Mouse (Mus musculus): Measurements from ENCODE around the gene Sfxn2. TPM values are rescaled to one million over a fixed set of nuclear protein-coding genes. Genes with fewer than 3 reads are reported as not detected.

The Sfxn2 gene
- polyA plus RNA-seq, 1 experiment from 2014 or later: 14.8 TPM

DNA sequence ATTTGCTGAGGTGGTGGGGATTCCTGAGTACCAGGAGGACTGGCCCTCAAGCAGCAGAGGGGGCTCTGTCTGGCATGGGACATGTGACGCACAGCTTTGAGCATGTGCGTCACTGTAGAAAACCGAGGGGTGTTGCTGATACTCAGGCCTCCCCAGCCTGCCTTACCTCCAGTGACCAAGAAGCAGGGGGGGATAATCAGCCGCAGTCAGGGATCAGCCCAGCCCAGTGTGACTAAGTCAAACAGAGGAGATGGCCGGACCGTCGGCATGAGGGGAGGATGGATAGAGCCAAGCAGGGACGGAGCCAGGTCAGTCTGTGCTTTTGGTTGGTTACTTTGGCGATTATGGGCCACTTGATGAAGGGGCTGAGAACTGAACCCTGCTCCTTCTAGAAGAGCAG is 58.5 kb downstream of the Sfxn2 start:
- Histone ChIP-seq H3K9me3 (ENCODE audit: control insufficient read depth, low read length) (no peaks in the 10 kb centered on the region), H3K4me1 (replicated peaks; ENCODE audit: control insufficient read depth, insufficient read depth, low read length) (no peaks in the 10 kb centered on the region), H3K27me3 (replicated peaks; ENCODE audit: control insufficient read depth, insufficient read depth, low read length) (no peaks in the 10 kb centered on the region), H3K27ac (ENCODE audit: low read length) (no peak overlapping the region), H3K9ac (replicated peaks; ENCODE audit: low read depth, low read length) (no peak overlapping the region), H3K36me3 (ENCODE audit: control insufficient read depth, insufficient read depth) (no peaks in the 10 kb centered on the region), H3K4me2 (ENCODE audit: low read length) (no peak overlapping the region), H3K4me3 (replicated peaks; ENCODE audit: low read length) (no peak overlapping the region)
- ATAC-seq: no peak
- 82% methylated on average over 9 of the region's 9 CpGs for WGBS

DNA sequence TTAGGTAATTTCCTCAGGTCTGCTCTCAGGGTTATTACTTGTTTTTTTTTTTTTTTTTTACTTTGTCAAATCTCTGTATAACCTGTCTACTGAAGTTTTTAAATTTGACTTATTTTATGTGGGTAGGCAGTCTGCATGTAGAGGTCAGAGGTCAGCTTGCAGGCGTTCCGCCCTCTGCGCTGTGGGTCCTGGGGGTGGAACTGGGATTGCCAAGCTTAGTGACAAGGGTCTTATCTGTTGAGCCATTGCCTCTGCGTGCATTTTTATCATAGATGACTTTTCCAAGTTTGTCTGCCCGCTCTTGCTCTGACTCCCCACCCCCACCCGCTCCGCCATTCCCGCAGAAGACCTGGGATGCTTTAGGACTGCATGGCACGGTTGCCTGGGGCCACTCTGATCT is 62.6 kb downstream of the Sfxn2 start:
- Histone ChIP-seq H3K4me2 (ENCODE audit: low read length) (no peak overlapping the region), H3K4me1 (replicated peaks; ENCODE audit: control insufficient read depth, insufficient read depth, low read length) (0 out of 2 replicates have a peak, but pooled peaks cover under 1% of the 10 kb centered on the region), H3K27me3 (replicated peaks; ENCODE audit: control insufficient read depth, insufficient read depth, low read length) (no peaks in the 10 kb centered on the region), H3K9ac (replicated peaks; ENCODE audit: low read depth, low read length) (no peak overlapping the region), H3K36me3 (ENCODE audit: control insufficient read depth, insufficient read depth) (no peaks in the 10 kb centered on the region), H3K4me3 (replicated peaks; ENCODE audit: low read length) (no peak overlapping the region), H3K27ac (ENCODE audit: low read length) (no peak overlapping the region), H3K9me3 (ENCODE audit: control insufficient read depth, low read length) (no peaks in the 10 kb centered on the region)
- 81% methylated on average over 9 of the region's 9 CpGs for WGBS
- no peak for ATAC-seq

DNA sequence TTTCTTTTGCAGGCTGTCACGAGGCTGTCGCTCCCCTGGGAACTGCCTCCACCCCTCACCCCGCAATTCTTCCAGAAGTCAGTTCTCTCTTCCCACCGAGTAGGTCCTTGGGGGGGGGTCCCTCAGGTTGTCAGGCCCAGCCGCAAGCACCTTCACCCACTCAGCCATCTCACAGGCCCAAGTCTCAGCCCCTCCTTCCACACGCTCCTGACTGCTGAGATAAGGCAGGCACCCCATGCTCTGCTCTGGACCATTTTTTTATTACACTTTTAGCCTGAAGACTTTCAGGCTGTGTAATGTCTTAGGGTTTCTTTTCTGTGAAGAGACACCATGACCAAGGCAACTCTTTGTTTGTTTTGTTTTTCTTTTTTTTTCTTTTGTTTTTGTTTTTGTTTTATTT is 64.4 kb downstream of the Sfxn2 start:
- no peak overlapping the region for H3K9ac ChIP-seq (replicated peaks; ENCODE audit: low read depth, low read length)
- H3K4me1 ChIP-seq (replicated peaks; ENCODE audit: control insufficient read depth, insufficient read depth, low read length): peaks cover 14% of the 10 kb centered on the region
- no peak for ATAC-seq
- H3K36me3 ChIP-seq (ENCODE audit: control insufficient read depth, insufficient read depth): no peaks in the 10 kb centered on the region
- WGBS: 83% methylated on average over 6 of the region's 6 CpGs
- no peaks in the 10 kb centered on the region for H3K27me3 ChIP-seq (replicated peaks; ENCODE audit: control insufficient read depth, insufficient read depth, low read length)
- H3K4me3 ChIP-seq (replicated peaks; ENCODE audit: low read length): no peak overlapping the region
- H3K9me3 ChIP-seq (ENCODE audit: control insufficient read depth, low read length): no peaks in the 10 kb centered on the region
- no peak overlapping the region for H3K27ac ChIP-seq (ENCODE audit: low read length)
- H3K4me2 ChIP-seq (ENCODE audit: low read length): no peak overlapping the region

DNA sequence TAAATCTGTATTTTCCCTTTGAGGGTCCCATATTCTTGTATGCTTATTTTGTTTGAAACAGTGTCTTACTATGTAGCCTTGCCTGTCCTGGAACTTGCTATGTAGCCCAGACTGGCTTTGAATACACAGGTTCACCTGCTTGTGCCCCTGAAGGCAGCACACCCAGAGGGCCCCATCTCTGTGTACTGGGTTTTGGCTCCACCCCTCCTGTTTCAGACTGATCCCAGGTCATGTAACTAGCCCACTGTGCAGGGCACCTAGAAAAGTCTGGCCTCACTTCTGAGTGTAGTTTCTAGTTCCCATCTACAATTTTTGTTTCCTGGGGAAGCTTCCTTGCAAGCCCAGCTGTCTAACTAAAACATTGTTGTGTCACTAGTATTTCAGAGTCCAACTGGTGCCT is 65.9 kb downstream of the Sfxn2 start:
- peaks cover 26% of the 10 kb centered on the region for H3K4me1 ChIP-seq (replicated peaks; ENCODE audit: control insufficient read depth, insufficient read depth, low read length)
- H3K36me3 ChIP-seq (ENCODE audit: control insufficient read depth, insufficient read depth): no peaks in the 10 kb centered on the region
- no peak overlapping the region for H3K27ac ChIP-seq (ENCODE audit: low read length)
- H3K27me3 ChIP-seq (replicated peaks; ENCODE audit: control insufficient read depth, insufficient read depth, low read length): no peaks in the 10 kb centered on the region
- no peak for ATAC-seq
- no peak overlapping the region for H3K4me3 ChIP-seq (replicated peaks; ENCODE audit: low read length)
- no peak overlapping the region for H3K9ac ChIP-seq (replicated peaks; ENCODE audit: low read depth, low read length)
- no peak overlapping the region for H3K4me2 ChIP-seq (ENCODE audit: low read length)
- no peaks in the 10 kb centered on the region for H3K9me3 ChIP-seq (ENCODE audit: control insufficient read depth, low read length)

DNA sequence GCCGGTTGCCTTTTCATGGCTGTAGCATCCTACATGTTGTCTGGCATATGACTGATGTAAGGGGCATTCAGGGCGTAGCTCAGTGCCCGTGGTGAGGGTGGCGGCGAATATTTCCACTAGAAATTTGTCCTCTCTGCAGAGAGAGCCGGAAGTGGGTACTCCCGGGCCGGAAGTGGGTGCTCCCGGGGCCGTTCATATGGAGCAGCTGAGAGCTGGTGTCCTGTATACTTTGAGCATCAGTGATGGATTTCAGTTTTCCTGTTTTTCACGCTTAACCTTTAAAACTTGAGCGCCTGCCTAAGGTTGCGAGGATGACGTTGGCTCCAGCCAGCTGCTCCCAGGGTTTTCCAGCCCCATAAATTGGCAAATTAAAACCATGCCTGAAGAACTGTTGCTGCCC is 66.3 kb downstream of the Sfxn2 start:
- H3K9ac ChIP-seq (replicated peaks; ENCODE audit: low read depth, low read length): no peak overlapping the region
- peaks cover 30% of the 10 kb centered on the region for H3K4me1 ChIP-seq (replicated peaks; ENCODE audit: control insufficient read depth, insufficient read depth, low read length)
- no peaks in the 10 kb centered on the region for H3K9me3 ChIP-seq (ENCODE audit: control insufficient read depth, low read length)
- no peaks in the 10 kb centered on the region for H3K27me3 ChIP-seq (replicated peaks; ENCODE audit: control insufficient read depth, insufficient read depth, low read length)
- no peak overlapping the region for H3K4me3 ChIP-seq (replicated peaks; ENCODE audit: low read length)
- WGBS: 93% methylated on average over 14 of the region's 14 CpGs
- no peak for ATAC-seq
- H3K4me2 ChIP-seq (ENCODE audit: low read length): no peak overlapping the region
- no peaks in the 10 kb centered on the region for H3K36me3 ChIP-seq (ENCODE audit: control insufficient read depth, insufficient read depth)
- no peak overlapping the region for H3K27ac ChIP-seq (ENCODE audit: low read length)

DNA sequence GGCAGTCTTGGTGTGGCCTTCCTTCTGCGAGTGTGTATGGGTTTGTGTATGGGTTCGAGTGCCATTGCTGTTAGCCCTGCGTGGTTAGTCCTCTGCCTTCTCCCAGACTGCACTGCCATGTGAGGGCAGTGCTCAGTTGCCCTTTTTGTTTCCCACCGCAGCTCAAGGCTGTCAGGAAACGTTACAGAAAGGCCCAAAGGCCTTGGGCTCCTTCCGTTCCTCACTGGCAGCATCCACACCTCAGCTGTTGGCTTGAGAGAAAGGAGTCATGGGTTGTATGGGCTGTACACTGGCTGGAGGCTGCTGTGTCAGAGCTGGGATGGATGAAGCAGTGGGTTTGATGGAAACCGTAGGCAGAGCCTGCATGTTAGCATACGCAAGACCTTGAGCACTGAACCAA is 67.6 kb downstream of the Sfxn2 start:
- Histone ChIP-seq H3K9me3 (ENCODE audit: control insufficient read depth, low read length) (no peaks in the 10 kb centered on the region), H3K4me1 (replicated peaks; ENCODE audit: control insufficient read depth, insufficient read depth, low read length) (peaks cover 43% of the 10 kb centered on the region), H3K27me3 (replicated peaks; ENCODE audit: control insufficient read depth, insufficient read depth, low read length) (no peaks in the 10 kb centered on the region), H3K9ac (replicated peaks; ENCODE audit: low read depth, low read length) (no peak overlapping the region), H3K27ac (ENCODE audit: low read length) (no peak overlapping the region), H3K4me3 (replicated peaks; ENCODE audit: low read length) (no peak overlapping the region), H3K4me2 (ENCODE audit: low read length) (no peak overlapping the region), H3K36me3 (ENCODE audit: control insufficient read depth, insufficient read depth) (no peaks in the 10 kb centered on the region)
- 89% methylated on average over 8 of the region's 8 CpGs for WGBS
- ATAC-seq: no peak

DNA sequence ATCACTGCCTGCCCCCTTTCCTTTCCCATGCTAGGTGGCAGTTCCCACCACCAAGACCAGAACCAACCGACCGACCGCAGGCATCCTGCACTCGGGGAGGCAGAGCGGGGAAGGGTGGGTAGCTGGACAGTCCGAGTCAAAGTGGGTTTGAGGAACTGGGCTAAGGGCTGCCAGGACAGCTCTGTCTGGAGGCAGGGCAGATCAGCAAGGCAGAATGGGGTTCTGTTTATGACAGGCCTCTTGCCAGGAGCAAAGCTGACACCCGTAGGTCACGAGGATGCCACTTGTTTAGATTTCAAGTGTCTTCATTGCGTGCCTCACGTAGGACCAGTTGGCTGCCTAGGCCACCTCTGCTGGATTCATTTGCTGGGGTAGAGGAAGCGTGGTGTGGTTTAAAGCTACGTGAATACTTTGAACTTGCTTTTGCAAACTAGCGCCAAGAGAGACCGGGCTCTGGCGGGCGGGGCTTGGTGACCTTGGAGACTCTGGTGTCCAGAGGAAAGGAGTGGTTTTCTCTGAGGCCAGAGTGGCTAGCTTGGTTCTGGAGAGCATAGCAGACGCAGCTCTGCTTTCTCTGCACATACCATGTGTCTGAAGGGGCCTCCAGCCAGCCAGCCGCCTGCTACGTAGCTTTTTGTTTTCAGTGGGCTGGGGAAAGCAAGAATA is 68.4 kb downstream of the Sfxn2 start:
- no peak overlapping the region; the same call in 1 of the 2 replicates for H3K9ac ChIP-seq (replicated peaks; ENCODE audit: low read depth, low read length)
- peaks cover 45% of the 10 kb centered on the region for H3K4me1 ChIP-seq (replicated peaks; ENCODE audit: control insufficient read depth, insufficient read depth, low read length)
- H3K4me2 ChIP-seq (ENCODE audit: low read length): no peak overlapping the region
- no peaks in the 10 kb centered on the region for H3K36me3 ChIP-seq (ENCODE audit: control insufficient read depth, insufficient read depth)
- H3K9me3 ChIP-seq (ENCODE audit: control insufficient read depth, low read length): no peaks in the 10 kb centered on the region
- H3K27me3 ChIP-seq (replicated peaks; ENCODE audit: control insufficient read depth, insufficient read depth, low read length): no peaks in the 10 kb centered on the region
- WGBS: 56% methylated on average over 19 of the region's 19 CpGs
- peak overlapping the region; percentile 45; the same call in 1 of the 2 replicates for H3K27ac ChIP-seq (ENCODE audit: low read length)
- ATAC-seq: peak; percentile 34; the same call in 1 of the 2 replicates
- no peak overlapping the region for H3K4me3 ChIP-seq (replicated peaks; ENCODE audit: low read length)

DNA sequence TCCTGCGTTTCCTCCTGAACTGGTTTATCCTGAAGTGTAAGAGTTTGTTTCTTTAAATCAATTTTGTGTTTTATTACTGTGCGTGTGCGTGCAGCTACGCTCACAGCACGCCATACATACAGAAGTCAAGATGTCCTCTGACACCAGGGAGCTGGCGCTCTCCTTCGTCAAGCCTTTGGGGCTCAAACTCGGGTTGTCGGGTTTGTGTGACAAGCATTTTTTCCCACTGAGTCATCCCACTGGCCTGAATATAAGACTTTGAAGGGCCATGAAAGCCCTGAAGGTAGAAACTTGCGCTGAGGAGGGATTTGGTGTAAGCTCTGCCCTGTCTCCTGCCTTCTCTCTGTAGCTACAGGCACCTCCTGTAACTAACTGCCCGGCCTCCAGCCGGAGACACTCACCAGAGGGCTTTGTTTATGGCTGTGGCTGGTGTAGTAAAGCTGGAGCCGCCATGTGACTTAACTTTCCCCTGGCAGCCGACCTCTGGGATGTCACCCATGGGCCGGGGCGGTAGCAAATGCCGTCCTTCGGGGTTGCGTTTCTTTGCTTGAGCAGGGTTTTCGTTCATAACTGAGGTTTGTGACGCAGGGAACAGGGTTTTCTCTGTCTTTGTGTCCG is 69.1 kb downstream of the Sfxn2 start:
- Histone ChIP-seq H3K27me3 (replicated peaks; ENCODE audit: control insufficient read depth, insufficient read depth, low read length) (no peaks in the 10 kb centered on the region), H3K4me1 (replicated peaks; ENCODE audit: control insufficient read depth, insufficient read depth, low read length) (peaks cover 45% of the 10 kb centered on the region), H3K4me3 (replicated peaks; ENCODE audit: low read length) (no peak overlapping the region), H3K36me3 (ENCODE audit: control insufficient read depth, insufficient read depth) (no peaks in the 10 kb centered on the region), H3K9ac (replicated peaks; ENCODE audit: low read depth, low read length) (no peak overlapping the region), H3K9me3 (ENCODE audit: control insufficient read depth, low read length) (no peaks in the 10 kb centered on the region), H3K4me2 (ENCODE audit: low read length) (no peak overlapping the region), H3K27ac (ENCODE audit: low read length) (peak overlapping the region; percentile 45; the same call in 1 of the 2 replicates)
- no peak for ATAC-seq
- WGBS: 62% methylated on average over 22 of the region's 22 CpGs

DNA sequence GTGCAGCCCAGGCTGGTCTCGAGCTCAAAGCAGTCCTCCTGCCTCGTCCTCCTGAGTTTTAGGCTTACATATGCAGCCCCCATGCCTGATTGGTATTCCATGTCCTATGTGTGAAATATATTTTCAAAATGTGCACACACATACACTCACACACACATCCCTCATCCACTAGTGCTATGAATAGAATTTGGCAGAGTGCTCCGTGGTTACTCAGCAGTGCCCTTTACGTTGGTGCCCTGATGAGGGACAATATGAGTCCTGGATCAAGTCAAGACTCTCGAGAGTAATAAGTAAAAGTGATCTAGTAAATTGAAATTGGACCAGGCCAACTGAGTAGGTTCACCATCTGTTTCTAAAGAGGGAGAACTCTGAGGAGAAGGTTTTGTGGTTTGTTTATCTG is 70.1 kb downstream of the Sfxn2 start:
- Histone ChIP-seq H3K36me3 (ENCODE audit: control insufficient read depth, insufficient read depth) (no peaks in the 10 kb centered on the region), H3K9ac (replicated peaks; ENCODE audit: low read depth, low read length) (no peak overlapping the region), H3K4me3 (replicated peaks; ENCODE audit: low read length) (no peak overlapping the region), H3K4me1 (replicated peaks; ENCODE audit: control insufficient read depth, insufficient read depth, low read length) (peaks cover 45% of the 10 kb centered on the region), H3K27me3 (replicated peaks; ENCODE audit: control insufficient read depth, insufficient read depth, low read length) (no peaks in the 10 kb centered on the region), H3K27ac (ENCODE audit: low read length) (no peak overlapping the region), H3K4me2 (ENCODE audit: low read length) (no peak overlapping the region), H3K9me3 (ENCODE audit: control insufficient read depth, low read length) (no peaks in the 10 kb centered on the region)
- ATAC-seq: no peak
- 72% methylated on average over 5 of the region's 5 CpGs for WGBS
